Mouse (Mus musculus) layer of hippocampus, adult 18-20 months (tissue): Measurements from ENCODE around the gene Abr. TPM values are rescaled to one million over a fixed set of nuclear protein-coding genes. Genes with fewer than 3 reads are reported as not detected.

Experiments used
- DNase-seq, 2 experiments: peaks; one replicate each; pipeline ENCODE4 v3.0.0; 2022; ENCODE audit warnings: low spot score in 2 of 2
- total RNA-seq, 2 experiments: library from RNA; stranded (reverse); gene quantifications; 2 replicates each; pipeline ENCODE4 v1.2.3; 2021

Abr gene
- total RNA-seq, 2 experiments from 2014 or later: 490 to 505 TPM

DNA sequence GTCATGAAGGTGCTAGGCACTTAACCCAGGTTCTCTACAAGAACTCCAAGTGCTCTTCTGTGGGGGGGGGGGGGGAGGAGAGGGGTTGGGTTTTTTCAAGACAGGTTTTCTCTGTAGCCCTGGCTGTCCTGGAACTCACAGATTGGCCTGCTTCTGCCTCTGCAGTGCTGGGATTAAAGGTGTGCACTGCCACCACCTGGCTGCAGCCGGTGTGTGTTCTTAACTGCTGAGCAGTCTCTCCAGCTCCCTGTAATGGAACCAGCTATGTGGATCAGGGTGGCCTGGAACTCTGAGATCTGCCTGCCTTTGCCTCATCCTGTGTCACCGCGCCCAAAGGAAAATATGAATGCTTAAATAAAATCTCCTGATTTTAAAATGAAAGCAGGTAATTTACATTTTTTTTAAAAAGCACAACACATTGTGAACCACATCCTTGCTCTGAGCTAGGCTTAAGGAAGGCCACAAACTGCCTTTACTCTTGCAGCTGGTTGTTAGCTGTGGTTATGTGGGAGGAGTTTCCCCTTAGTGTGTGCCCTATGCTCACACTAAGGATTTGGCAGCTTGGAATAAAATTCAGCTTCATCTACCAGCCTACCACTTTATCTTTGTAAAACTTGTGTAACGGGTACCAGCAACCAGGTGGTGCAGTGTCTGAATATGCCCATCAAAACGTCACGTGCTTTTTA is 125.9 kb downstream of the Abr start:
- DNase-seq: no peak

DNA sequence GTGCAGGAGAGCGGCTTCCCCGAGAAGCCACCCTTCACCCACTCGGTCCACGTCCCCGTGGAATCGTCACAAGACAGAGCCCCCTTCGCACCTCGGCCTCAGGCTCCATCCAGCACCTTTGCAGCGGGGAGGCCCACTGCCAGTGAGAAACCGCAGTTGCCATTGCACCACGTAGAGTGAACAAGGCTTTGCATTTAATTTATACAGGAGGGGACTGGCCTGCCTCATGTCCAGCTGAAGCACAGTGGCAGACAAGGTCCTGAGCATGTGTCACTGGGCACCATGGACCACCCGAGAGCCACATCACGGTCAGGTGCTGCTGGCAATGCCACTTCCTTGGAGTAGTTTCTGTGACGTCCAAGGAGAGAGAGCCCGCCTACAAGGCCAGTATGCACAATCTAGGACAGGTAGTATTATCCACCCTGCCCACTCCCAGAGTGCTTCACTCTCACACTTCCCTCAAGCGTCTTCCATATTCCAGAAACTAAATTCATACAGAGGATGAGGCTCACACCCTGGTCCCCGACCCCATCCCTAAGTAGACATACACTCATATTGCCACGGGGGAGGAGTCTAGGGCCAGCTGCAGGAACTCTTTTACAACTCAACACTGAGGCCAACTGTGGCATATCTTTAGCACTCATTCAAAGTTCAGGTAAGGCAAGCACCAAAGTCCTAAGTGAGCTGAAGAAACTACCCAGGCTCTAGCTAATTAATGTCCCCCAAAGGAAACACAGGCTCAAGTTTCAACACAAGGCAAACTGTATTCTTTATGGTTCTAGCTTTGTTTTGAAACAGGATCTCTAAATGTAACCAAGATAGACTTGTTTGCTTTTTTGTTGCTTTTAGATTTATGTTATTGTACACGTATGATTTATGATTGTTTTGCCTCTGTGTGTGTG is 126.7 kb downstream of the Abr start:
- no peak for DNase-seq

DNA sequence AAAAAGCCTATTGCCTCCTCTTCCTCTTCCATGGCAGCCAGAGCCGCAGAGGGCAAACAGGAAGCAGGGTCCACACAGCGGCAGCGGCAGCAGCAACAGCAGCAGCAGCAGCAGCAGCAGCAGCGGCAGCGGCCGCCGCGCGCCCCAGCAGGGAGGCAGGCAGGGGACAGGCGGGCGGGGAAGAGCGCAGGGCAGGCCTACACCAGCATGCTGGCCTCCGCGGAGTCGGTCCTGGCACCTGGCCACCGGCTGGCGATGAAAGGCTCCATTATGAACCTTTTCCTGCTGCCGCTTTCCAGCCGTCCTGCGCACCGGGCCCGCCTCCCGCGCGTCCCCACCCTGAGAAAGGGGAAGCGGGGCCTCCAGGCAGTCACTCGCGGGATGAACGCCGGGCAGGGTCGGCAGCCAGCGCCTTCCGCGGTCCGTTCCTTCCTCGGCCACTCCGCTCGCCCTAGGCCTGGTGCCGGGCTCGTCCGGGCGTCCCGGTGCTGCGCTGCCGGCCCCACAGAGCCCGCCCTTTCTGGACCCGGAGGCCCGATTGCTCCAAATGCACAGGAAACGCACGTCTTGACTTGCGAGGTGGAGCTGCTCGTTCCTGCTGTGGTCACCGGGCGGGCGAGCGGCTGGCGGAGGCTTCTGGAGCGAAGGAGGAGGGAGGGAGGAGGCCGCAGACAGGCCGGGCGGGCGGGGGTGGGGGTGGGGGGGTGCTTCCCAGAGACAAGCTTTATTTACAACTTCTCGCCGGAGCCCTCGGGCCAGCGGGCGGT is 127.6 kb downstream of the Abr start:
- DNase-seq: peak; percentile 79 to 84

DNA sequence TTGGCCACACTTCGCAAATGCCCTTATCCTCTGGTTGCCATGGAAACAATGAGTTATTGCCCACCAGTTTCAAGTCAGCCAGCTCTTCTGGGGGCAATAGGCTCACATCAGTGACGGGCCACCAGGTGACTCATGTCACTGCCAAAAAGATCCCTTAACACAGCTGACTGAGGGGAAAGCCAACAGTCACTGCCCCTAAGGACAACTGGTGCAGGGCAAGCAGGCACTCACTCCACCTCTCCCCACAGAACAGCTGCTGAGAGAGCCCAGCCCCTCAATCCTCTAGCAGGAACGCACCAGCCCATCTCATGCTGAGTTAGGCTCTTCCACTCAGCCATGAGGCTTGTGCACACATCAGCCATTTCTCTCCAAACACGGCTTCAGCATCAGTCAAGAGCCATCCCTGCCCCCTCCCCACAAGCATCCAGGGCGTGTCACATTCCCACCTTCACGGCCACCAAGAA is 128.3 kb downstream of the Abr start:
- DNase-seq: no peak

DNA sequence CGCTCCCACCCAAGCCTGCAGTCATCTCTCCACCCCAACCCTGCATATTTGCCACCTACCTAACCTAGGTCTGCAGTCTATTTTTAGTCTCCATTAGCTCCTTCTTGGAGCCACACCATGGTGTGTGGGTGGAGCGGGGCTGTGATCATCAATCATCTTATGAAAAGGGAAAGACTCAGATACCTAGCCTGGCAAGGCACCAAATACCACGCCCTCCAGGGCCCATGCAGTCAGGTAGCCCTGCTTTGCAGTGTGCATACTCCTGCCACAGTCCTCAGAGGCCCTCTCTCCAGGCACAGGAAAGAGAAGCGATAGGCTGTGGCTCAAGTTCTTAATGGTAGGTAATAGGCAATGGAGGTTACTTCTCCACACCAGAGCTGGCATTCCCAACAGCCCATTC is 128.9 kb downstream of the Abr start:
- no peak for DNase-seq

DNA sequence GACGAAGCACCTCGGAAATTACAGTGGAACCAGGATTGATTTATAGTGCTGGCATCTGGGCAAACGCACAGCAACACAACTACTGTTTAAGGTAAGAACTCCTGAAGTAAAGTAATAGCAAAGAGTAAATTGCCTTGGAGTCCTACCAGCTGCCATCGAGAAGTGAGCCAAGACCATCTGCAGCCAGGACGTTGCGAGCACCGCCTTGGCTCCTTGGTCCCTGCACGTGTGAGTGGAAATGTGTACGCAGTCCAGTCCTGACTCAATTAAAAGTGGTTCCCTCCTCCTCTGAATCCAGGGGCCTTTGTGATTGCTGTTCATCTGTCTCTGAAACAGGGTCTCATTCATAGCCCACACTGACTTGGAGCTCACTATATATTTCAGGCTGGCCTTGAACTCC is 130.3 kb downstream of the Abr start:
- DNase-seq: no peak

DNA sequence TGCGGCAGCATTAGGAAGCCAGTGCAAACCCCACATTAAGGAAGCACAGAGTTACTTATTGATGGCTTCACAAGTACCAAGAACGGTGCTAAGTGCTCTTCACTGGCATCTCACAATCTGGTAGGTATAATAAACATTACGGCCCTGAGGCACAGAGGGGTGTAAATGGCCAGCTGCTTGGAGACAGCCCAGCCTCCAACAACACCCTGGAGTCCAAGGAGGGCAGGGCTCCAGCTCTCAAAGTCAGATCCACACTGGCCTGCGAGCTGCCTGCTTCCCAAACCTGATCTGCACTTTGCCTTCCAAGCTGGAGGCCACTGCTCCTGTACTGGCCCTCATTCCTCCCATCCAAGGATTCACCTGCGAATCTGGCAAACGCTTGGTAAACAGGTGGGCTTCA is 132.7 kb downstream of the Abr start:
- no peak for DNase-seq

DNA sequence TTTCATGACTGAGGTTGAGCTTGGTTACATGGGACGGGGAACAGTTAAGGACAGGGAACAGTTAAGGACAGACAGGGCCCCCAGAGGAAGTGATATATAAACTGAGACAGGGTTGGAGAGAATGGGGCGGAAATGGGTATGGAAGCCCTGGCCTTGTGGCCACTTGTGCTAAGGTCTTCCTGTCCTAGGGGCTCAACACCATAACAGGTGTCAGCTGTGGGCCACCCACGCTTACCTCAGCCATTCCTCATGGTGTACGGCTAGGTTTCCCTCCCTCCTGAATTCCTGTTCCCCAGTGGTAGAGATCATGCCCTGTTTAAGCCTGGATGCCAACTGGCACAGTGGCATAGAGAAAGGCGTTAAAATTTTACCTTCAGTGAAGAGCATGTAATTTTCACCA is 135.1 kb downstream of the Abr start:
- DNase-seq: no peak

DNA sequence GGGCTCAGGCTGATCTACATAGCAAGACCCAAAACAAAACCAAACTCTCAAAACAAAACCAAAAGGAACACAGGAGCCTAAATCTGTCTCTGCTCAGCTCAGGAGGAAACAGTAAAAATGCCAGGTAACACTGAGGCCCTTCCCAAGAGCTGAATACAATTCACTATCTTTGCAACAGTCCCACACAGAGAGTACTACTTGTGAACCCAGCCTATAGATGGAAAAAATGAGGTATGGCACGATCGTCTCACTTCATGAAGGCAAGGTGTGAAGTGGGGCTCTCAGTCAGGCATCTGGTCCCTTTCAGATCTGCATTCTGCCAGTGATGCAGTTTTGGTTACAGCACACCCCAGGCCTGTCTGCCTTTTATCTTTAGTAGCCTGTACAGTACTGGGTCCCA is 138.1 kb downstream of the Abr start:
- no peak for DNase-seq

DNA sequence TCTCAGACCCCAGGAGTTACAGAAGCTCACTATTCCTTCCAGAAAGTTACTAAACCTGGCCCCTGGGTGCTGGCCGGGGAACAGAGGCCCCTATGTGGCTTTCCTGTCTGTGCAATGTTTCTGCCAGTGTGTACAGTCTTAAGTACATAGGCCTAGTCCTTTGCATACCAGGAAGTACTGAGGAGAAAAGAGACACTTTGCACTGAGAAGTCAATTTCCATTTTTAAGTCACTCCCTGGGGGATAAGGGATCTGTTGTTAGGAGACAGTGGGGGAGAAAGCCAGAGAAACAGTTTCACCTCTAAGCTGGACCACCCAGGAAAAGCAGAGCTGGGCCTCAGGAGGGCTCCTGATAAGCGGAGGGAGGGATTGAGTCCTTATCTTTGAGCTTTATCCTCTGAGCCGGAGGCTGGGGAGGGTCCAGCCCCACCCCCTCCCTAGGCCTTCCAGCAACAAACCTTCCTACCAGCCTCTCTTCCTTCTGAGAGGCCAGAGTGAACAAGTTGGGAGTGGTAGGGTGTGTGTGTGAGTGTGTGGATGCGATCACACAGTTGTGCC is 138.9 kb downstream of the Abr start:
- DNase-seq: no peak

DNA sequence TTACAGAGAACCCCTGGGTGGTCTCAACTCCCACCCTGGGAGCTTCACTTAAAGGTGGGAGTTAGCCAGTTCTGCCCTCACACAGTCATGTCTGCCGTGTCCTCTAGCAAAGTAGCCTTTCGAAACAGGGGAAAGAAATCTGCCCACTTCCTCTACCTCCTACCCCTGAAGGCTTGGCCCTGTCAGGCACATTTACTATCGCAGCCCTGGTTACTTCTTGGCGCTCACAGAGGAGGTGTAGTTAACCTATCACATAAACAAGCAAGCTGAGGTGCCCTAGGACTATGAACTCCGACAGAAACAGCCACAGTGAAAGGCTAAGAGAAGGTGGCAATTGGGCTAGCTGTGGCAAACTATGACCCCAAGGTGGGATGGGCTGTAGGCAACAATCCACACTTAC is 139.4 kb downstream of the Abr start:
- no peak for DNase-seq

DNA sequence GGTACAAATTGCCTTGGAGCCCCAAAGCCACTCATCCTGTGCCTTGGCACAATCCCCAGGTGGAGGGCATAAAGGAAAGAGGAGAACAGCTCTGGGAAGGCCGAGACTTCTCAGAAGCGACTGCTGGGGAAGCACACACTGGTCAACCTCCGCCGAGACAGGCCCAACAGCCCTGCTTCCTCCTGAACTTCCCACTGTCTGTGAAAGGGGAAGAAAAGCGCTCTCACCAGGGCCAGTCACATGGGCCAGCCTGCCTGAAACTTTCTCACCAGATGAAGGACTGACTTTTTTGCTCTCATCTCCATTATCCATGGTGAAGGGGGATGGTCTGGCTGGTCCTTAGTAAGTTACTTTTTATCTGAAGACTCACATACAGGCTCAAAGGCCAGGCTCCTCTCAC is 139.9 kb downstream of the Abr start:
- DNase-seq: no peak

DNA sequence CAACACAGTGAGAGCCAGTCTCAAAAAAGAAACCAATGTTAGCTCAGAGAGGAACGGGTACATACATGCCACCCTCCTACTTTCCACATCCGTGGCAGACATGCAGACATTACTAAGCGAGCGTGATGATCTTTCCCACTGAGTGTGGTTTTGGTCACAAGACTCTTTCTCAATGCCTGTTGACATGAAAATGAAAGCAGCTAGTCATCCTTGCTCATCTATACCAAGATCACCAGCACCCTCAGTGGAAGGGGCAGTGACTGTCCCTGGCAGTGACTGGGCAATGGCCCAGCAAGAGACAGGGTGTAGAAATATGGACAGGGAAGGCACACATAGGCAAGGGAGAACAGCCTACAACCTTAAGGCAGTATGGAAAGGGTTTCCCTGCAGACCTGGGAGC is 142.4 kb downstream of the Abr start:
- DNase-seq: no peak

DNA sequence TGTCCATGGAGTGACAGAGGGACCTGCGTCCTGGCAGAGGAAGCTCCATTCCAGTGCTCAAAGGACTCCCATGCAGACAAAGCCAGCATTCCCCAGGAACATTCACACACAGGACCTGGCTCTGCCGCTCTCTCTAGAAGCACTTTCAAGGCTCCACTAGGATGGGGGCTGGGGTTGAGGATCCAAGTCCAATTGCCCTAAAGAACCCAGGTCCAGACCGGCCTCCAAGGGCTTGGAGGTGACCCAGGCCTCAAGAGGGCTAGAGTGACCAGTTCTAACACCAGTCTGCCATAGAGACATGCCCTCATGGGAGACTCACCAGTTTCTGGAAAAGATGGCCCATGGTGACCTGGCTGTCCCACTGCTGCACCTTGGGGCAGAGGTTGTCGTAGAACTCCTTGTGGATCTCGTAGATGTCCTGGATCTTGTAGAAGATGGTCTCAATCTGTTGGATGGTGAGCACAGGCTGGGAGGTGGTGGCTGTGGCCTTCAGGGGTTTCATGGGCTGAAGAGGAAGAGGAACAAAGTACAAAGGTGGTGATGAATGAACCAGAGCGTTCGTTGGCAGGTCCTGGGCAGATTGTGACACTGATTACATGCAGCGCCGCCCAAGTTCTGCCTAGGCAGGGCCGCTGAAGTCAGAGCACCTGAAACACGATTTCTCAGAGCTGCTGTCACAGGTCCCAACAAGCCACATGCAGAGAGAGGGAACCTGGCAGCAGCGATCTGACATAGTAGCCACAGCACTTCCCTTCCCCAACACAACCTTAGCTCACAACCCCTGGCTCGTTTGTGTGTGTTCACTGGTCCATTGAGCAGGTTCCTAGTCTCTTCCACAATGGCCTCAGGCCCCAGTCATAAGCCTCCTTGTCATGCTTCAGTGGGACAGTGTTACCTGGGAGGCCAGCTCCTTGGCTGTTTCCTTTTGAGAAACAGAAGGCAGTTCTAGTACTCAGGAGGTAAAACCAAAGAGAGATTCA is 143.1 kb downstream of the Abr start:
- DNase-seq: no peak

DNA sequence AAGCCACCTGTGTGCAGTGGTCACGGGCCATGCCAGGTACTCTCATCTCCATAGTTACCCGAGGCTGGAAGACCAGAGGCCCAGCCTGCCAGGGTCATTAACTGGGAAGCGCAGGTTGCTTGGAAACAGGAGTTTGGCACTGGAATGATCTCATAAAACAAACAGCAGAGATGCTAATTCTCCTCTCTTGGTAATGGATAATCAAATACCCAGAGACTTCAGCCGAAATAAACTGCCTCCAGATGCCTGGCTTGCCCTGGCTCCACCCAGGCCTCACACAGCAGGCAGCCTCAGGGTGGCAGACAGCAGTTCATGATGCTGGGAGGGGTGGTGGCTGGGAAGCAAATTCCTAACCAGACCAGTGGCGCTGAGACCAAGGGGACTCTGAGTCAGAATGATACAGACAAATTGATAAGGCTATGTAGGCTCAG is 145.0 kb downstream of the Abr start:
- DNase-seq: no peak

DNA sequence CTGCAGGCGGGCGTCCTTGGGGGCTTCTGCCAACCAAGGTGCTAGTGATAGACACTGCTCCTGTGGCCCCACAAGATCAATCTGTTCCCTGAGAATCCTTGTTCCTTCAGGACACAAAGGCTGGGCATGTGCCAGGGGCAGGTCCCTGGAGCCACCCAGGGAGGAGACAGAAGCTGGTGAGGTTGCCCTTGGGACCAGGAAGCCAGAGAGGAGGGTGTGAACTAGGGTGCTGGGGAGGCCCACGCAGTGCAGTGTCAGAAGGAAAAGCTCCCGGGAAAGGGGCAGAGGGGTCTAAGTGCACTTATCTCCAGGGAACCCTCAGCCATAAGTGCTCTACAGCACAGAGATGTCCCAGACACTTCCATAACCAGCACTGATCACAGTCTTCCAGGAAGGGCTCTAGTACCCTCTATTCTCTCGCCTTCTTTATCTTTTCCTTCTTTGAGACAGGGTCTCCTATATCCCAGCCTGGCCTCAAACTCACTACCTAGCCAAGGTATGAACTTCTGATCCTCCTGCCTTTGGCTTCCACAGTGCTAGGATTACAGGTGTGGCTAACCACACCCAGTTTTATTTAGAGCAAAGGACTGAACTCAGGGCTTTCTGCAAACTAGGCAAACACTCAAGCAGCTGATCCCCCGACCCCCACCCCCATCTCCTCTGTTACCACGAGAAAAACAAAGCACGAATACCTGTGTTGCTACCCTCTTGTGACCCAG is 145.6 kb downstream of the Abr start:
- DNase-seq: no peak

DNA sequence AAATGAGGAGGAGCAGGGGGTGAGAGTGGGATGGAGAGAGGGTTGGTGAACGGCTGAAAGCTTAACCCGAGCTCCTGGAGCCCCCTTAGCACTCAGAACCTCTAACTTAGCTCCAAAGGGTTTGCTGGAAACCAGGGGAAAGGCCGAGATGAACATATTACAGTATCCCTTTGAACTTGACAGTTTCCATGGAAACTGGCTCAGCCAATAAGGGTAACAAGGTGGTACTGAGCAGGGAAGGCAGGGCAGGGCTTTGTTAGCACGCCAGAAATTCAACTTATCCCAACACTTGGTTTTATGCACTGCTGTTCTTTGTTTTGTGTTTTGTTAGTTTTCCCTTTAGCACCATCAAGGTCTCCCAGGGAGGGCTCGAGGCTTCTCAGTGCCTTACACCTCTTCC is 149.5 kb downstream of the Abr start:
- DNase-seq: no peak

DNA sequence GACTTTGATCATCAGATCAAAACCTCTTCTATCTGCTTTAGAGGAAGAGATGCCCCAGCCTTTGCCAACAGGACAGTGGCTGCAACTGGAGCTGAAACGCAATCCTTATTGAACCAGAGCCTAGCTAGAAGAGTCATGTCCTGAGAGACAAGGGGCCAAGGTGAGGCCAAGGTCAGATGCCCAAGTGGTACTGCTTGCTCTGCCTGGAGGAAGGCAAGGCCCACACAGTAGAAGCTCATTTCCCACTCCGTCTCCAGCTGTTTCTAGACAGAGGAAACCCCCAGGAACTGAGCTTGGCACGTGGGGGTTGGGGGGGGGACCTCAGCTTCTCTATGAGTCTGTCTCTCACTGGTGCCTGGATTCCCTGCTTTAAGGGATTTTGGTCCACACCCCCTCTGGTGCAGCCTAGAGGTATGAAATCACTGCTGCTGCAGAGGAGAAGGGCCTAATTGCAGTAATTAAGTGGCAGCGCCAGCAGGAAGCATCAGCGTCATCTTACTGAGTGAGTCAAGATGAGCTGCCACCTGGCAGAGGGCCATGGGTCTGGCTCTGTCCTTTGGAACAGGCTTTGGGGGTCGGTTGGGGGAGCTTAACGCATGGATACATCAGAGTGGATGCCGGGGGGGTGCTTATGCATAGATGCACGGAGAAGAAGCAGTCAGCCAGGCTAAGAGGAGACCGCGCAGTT is 152.7 kb downstream of the Abr start:
- no peak for DNase-seq

DNA sequence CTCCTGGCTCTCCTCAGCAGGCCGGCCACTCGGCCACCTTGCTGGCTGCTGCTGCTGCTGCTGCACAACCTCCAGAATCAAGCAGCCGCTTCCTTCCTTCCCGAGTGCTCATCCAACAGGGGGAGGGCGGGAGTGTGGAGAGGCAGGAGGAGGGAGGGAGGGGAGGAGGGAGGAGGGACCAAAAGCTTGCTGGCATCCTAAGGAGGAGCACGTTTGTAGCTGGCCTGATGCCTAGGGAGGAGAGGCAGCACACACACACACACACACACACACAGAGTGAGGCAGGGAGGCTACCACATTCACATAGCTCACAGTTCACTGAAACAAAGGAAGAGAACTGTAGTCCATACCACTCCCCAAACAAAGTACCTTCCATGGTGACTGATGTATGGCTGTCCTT is 153.8 kb downstream of the Abr start:
- DNase-seq: peak; percentile 44 to 59
